Mouse (Mus musculus): ENCODE results near the gene Sap30bp. TPM values are rescaled to one million over a fixed set of nuclear protein-coding genes. Genes with fewer than 3 reads are reported as not detected.

The Sap30bp gene
- polyA plus RNA-seq, 1 experiment from 2014 or later: 53.6 TPM

DNA sequence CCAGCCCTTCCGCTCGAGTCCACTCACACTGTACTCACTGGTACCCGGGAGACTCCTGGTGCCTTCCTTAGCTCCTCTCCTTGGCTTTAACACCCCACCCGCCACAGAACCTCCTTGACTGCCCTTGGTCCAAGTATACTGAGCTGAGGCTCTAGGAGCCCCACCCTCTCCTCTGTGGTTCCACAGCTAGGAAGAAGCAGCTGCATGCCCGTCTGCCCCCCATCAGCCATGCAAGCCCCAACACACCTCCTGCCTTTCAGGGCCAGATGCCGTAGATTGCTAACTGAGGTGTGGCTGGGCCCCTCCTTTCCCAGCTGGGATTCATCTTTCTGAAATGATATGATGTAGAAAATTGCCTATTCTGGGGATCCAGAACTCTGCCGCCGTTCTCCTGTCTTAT, 12.2 kb downstream of the Sap30bp start:
- Histone ChIP-seq H3K4me1 (no peaks in the 10 kb centered on the region), H3K4me2 (replicated peaks) (no peak overlapping the region), H3K27ac (replicated peaks) (no peak overlapping the region), H3K27me3 (no peaks in the 10 kb centered on the region), H3K36me3 (peaks cover 51% of the 10 kb centered on the region), H3K9me3 (no peaks in the 10 kb centered on the region), H3K9ac (replicated peaks) (no peak overlapping the region), H3K4me3 (no peak overlapping the region)
- 90% methylated on average over 8 of the region's 8 CpGs for WGBS
- ATAC-seq (replicated peaks): no peak

DNA sequence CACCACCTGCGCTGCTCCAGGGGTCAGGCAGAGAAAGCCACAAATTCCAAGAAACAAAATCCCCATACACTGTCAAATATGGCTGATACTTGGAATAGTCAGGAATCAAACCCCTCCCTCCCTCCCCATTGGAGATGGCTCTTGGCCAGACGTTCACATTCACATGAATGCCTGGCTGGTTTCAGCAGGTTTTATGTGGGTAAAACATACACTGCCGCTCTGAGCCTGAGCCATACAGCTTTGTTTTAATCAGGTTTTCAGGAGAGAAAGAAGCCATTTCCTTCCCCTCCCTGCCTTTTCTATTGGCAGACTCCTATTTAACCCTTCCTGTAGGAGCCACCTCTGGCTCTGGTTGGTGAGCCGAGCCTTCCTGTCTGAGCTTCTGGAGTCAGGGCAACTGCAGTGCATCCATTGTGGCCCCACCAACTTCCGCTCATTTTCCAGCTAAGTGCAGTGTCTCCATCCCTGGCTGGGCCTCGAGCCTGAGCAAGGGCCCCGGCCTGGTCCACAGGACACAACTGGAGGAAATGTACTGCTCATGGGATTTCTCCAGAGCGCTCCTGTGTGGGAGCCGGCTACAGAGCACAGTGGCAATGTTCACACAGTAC, 13.2 kb downstream of the Sap30bp start:
- H3K36me3 ChIP-seq: peaks cover 56% of the 10 kb centered on the region
- H3K27ac ChIP-seq (replicated peaks): no peak overlapping the region

DNA sequence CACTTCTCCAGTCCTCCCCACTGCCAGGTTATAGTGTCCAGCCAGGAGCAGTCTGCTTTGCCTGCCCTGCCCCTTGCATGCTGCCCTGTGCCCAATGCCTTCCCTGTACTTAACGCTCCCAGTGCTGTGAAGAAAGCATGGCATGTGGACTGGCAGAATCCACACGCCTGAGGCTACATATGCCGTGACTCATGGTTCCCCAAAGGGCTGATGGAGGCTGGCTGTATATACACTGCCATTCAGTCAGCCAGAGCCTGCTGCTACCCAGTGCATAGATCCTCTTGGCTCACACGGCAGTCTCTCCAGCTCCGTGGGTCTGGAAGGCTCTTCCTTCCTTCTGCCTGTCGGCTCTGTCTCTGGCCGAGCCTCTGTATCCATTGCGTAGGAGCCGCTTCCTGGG, 15.2 kb downstream of the Sap30bp start:
- H3K36me3 ChIP-seq: peaks cover 61% of the 10 kb centered on the region
- ATAC-seq (replicated peaks): no peak
- WGBS: 91% methylated on average over 9 of the region's 9 CpGs

More for the DNA sequence above, 13.2 kb downstream of the Sap30bp start:
- 87% methylated on average over 9 of the region's 9 CpGs for WGBS
- Histone ChIP-seq H3K27me3 (no peaks in the 10 kb centered on the region), H3K4me1 (no peaks in the 10 kb centered on the region), H3K9me3 (no peaks in the 10 kb centered on the region), H3K4me2 (replicated peaks) (no peak overlapping the region), H3K4me3 (no peak overlapping the region), H3K9ac (replicated peaks) (no peak overlapping the region)
- no peak for ATAC-seq (replicated peaks)

DNA sequence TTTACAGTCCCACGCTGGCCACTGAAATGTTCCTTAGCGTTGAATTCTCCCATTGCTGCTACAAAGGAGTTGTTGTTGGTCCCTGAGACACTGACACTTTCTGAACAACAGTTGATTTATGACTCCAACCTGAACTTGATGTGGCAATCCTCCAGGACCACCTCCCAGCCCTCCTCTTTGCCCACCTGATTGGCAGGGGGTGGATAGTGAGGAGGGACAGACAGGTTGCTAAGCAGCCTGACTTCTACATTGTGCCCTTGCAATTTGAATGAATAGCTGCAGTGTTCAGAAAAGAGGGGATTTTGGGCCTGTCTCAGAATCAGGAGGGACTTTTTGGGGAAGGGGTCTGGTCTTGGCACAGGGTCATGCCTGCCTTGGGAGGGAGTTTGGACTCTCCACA, 17.6 kb downstream of the Sap30bp start:
- no peaks in the 10 kb centered on the region for H3K27me3 ChIP-seq
- H3K4me1 ChIP-seq: peaks cover 7% of the 10 kb centered on the region
- no peak for ATAC-seq (replicated peaks)
- H3K36me3 ChIP-seq: peaks cover 57% of the 10 kb centered on the region
- 82% methylated on average over 2 of the region's 2 CpGs for WGBS
- H3K4me3 ChIP-seq: no peak overlapping the region
- H3K9ac ChIP-seq (replicated peaks): no peak overlapping the region
- no peak overlapping the region for H3K27ac ChIP-seq (replicated peaks)
- no peaks in the 10 kb centered on the region for H3K9me3 ChIP-seq
- H3K4me2 ChIP-seq (replicated peaks): no peak overlapping the region

More for the DNA sequence above, 15.2 kb downstream of the Sap30bp start:
- no peaks in the 10 kb centered on the region for H3K4me1 ChIP-seq
- H3K27ac ChIP-seq (replicated peaks): no peak overlapping the region
- H3K4me3 ChIP-seq: no peak overlapping the region
- no peaks in the 10 kb centered on the region for H3K27me3 ChIP-seq
- no peak overlapping the region for H3K4me2 ChIP-seq (replicated peaks)
- H3K9ac ChIP-seq (replicated peaks): no peak overlapping the region
- H3K9me3 ChIP-seq: no peaks in the 10 kb centered on the region

DNA sequence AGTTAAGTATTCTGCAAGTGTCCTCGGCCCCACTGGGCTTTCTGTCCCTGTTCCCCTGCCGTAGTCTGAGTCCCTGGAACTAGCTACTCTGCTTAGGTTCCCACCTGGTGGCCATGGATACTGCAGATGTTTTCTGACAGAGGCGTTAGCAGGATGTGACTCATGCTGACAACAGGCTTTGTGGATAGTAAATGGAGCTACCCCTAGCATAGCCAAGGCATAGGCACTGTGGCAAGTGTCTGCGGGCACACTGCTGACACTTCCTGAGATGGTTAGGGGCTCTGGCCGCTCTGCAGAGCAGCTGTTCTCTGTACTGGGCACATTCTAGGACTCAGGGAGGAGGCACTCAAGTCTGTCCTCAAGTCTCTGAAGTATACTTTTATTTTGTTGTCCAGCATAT, 21.6 kb downstream of the Sap30bp start:
- Histone ChIP-seq H3K36me3 (peaks cover 51% of the 10 kb centered on the region), H3K27me3 (no peaks in the 10 kb centered on the region), H3K9ac (replicated peaks) (no peak overlapping the region), H3K4me1 (peaks cover 10% of the 10 kb centered on the region), H3K27ac (replicated peaks) (0 out of 2 replicates have a peak overlapping the region, but pooled peaks have one; percentile 21), H3K4me3 (no peak overlapping the region), H3K9me3 (no peaks in the 10 kb centered on the region), H3K4me2 (replicated peaks) (no peak overlapping the region)
- WGBS: 86% methylated on average over 5 of the region's 5 CpGs
- ATAC-seq (replicated peaks): no peak

DNA sequence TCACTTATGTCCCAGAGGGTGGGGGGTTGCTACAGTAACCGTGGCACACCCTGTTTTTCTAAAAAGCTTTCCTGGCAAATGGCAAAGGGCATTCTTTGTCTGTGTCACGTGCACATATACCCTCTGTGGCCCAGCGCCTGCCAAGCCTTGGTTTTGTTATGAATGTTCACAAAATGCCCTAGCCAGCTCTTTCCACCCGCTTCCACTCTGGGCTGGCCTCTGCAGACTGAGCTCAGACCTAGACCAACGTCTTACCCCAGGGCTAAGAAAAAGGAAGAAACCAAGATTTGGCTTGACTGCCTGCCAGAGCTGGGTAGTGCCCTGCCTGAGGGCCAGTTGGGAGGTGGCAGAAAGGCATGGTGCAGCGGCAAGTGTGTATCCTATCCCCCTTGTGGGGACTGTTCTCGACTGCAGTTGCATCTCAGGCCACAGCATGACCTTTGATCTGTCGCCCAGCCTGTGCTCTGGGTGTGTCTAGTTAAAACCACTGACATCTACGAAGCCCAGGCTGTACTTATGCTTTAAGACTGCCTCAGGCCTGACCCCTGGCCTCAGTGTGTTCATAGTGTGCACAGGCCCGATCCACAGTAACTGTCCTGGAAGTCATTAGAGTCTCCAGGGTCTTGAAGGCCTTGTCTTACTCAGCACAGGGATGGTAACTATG, 22.2 kb downstream of the Sap30bp start:
- ATAC-seq (replicated peaks): 0 out of 2 replicates have a peak, but pooled peaks have one; percentile 26
- 60% methylated on average over 10 of the region's 10 CpGs for WGBS
- no peak overlapping the region for H3K9ac ChIP-seq (replicated peaks)
- H3K36me3 ChIP-seq: peaks cover 56% of the 10 kb centered on the region
- no peaks in the 10 kb centered on the region for H3K9me3 ChIP-seq
- peak overlapping the region; percentile 21; the same call in 1 of the 2 replicates for H3K27ac ChIP-seq (replicated peaks)
- no peak overlapping the region for H3K4me3 ChIP-seq
- H3K4me2 ChIP-seq (replicated peaks): no peak overlapping the region
- H3K27me3 ChIP-seq: no peaks in the 10 kb centered on the region
- peaks cover 10% of the 10 kb centered on the region for H3K4me1 ChIP-seq

DNA sequence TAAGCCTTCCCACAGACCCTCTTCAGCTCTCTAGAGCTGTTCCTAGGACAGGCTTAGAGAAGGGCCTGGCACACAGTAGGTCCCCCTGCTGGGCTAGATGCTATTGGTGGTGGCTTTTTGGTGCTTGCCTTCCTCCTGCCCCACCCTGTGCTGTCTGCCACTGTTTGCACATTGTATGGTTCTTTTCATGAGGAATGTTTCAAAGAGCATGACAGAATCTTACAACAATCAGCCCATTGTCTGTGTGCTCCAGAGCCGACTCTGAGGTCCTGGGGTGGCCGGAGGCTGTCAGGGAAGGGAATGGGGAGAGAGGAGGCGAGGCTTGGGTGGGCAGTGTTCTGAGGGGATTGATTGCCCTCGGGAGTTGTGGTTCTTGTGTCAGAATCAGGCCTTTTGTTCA, 23.4 kb downstream of the Sap30bp start:
- Histone ChIP-seq H3K27ac (replicated peaks) (peak overlapping the region; percentile 23; the same call in 1 of the 2 replicates), H3K4me3 (no peak overlapping the region), H3K27me3 (no peaks in the 10 kb centered on the region), H3K36me3 (peaks cover 58% of the 10 kb centered on the region), H3K4me1 (peaks cover 10% of the 10 kb centered on the region), H3K9me3 (no peaks in the 10 kb centered on the region), H3K4me2 (replicated peaks) (no peak overlapping the region), H3K9ac (replicated peaks) (no peak overlapping the region)
- 12% methylated on average over 4 of the region's 4 CpGs for WGBS
- no peak for ATAC-seq (replicated peaks)

DNA sequence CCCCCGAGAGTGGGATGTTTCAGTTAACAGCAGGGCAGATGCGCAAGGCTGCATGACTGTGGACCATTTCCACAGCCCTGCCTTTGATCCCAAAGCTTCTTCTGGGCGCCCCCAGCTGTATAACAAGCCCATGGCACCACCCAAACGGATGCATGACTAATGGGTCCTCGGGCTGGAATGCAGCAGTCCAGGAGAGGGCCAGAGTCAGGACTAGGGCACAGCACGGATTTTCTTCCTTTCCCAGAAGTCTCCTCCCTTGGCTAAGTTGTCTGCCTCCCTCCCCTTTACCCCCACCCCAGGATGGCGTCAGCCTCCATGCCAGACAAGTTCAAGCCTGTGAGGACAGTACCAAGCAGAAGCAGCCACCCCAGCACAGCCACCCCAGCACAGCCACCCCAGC, 24.9 kb downstream of the Sap30bp start:
- WGBS: 78% methylated on average over 7 of the region's 7 CpGs
- H3K36me3 ChIP-seq: peaks cover 57% of the 10 kb centered on the region
- no peak overlapping the region for H3K9ac ChIP-seq (replicated peaks)
- H3K27me3 ChIP-seq: no peaks in the 10 kb centered on the region
- H3K4me3 ChIP-seq: no peak overlapping the region
- no peak overlapping the region for H3K27ac ChIP-seq (replicated peaks)
- ATAC-seq (replicated peaks): no peak
- H3K4me2 ChIP-seq (replicated peaks): no peak overlapping the region
- H3K4me1 ChIP-seq: peaks cover 10% of the 10 kb centered on the region
- no peaks in the 10 kb centered on the region for H3K9me3 ChIP-seq

DNA sequence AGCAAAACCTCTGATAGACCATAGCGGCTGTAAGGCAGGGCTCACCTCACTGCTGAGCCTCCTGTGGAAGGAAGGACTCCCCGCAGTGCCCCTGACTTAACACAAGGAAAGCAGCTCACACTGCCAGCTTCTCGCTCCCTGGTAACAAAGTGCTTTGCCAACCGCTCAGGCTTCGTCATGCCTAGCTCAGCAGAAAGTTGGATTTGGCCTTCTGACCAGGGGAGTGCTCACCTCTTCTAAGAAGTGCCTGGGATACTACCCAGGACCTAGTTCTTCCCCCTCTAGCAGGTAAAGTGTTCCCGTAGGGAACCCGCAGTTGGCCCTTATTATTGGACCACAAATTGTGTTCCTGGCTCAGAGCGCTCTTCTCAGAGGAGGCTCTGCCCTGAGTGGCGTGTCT, 25.9 kb downstream of the Sap30bp start:
- Histone ChIP-seq H3K9ac (replicated peaks) (no peak overlapping the region), H3K27ac (replicated peaks) (no peak overlapping the region), H3K36me3 (peaks cover 63% of the 10 kb centered on the region), H3K4me3 (no peak overlapping the region), H3K9me3 (no peaks in the 10 kb centered on the region), H3K4me2 (replicated peaks) (no peak overlapping the region), H3K4me1 (peaks cover 10% of the 10 kb centered on the region), H3K27me3 (no peaks in the 10 kb centered on the region)
- WGBS: 96% methylated on average over 9 of the region's 9 CpGs
- ATAC-seq (replicated peaks): no peak

DNA sequence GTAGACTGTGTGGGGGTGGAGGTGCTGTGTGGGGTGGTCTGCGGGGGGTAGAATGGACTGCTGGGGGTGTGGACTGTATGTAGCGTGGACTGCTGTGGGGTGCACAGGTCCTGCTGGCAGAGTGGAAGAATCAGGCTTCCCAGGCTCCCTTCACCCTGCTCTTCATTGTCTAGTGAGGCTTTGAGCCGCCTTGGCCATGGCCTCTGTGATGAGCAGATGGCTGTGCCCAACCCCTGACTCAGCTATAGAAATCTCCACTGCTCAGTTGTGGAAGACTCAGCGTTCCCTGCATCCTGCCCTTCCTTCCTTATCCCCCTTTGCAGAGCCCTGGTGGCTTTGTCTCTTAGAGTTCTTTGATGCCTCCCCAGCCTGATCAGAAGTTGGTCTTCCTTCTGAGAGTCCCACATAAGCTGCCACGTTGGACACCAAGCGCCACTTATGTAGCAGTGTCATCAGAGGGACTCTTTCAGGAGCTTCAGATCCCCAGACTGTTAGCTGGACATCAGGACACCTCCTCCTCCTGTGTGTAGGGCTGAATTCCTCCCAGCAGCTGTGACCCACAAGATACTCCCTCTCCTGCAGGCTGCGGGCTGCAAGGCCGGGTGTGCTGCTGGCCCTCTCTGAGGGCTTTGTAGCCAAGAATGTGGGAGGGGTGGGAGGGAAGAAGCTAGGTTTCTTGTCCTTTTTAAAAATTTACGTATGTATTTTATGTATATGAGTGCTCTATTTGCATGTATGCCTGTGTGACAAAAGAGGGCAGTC, 29.8 kb downstream of the Sap30bp start:
- no peak for ATAC-seq (replicated peaks)
- H3K4me2 ChIP-seq (replicated peaks): no peak overlapping the region
- H3K9me3 ChIP-seq: no peaks in the 10 kb centered on the region
- WGBS: 91% methylated on average over 8 of the region's 9 CpGs
- H3K27ac ChIP-seq (replicated peaks): no peak overlapping the region
- H3K4me1 ChIP-seq: no peaks in the 10 kb centered on the region
- peaks cover 84% of the 10 kb centered on the region for H3K36me3 ChIP-seq
- no peak overlapping the region for H3K4me3 ChIP-seq
- H3K27me3 ChIP-seq: no peaks in the 10 kb centered on the region
- H3K9ac ChIP-seq (replicated peaks): no peak overlapping the region

DNA sequence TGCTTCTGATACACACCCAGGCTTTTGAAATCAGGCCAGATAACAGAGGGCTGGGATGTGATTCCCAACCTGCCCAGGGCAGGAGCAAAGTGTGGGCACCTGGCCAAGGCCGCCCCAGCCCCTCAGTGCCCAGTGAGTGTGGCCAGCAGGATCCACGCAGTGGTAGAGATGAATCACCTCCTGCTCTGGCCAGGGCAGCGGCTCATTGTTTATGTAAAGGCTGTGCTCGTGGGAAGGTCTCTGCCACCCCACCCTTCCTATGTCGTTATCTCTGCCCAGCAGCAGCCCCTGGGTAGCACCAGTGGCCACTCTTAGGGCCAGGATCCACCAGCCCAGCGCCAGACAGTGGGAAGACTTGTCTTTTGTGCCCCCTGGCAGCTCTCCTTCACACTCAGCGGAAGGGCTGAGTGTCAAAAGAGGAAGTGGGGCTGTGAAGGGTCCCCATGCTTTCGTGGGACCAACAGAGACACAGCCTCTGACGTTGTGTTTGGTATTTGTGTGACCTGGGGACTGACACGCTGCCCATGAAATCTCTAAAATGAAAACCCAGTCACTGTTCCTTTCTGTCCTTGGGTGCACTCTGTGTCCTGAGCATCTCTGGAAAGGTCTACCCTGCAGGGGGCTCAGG, 32.0 kb downstream of the Sap30bp start:
- no peaks in the 10 kb centered on the region for H3K9me3 ChIP-seq

More for the DNA sequence above, 32.0 kb downstream of the Sap30bp start:
- H3K4me3 ChIP-seq: no peak overlapping the region
- H3K9ac ChIP-seq (replicated peaks): no peak overlapping the region
- H3K4me1 ChIP-seq: no peaks in the 10 kb centered on the region
- H3K4me2 ChIP-seq (replicated peaks): no peak overlapping the region
- ATAC-seq (replicated peaks): no peak
- peaks cover 71% of the 10 kb centered on the region for H3K36me3 ChIP-seq
- no peaks in the 10 kb centered on the region for H3K27me3 ChIP-seq
- no peak overlapping the region for H3K27ac ChIP-seq (replicated peaks)
- 84% methylated on average over 10 of the region's 10 CpGs for WGBS
